Mouse (Mus musculus) stomach, embryonic 14.5 days (tissue): ENCODE data around the gene Usp27x. TPM values are rescaled to one million over a fixed set of nuclear protein-coding genes. Genes with fewer than 3 reads are reported as not detected.
A peak's percentile ranks its signal among the peaks of the same experiment; 100 is the strongest.

ENCODE experiments used
- ATAC-seq: fragments of 200-750 bp; cut with Nextera tagmentation; 2 replicates; pipeline ENCODE4 v1.8.0; 2017; ENCODE audit warnings: low read depth, moderate TSS enrichment; ENCODE audit not compliant: insufficient number of reproducible peaks, insufficient read depth, low FRiP score
- H3K27ac ChIP-seq: fragments of 300-500 bp; sonication (generic); 2 replicates; pipeline ENCODE4 v1.5.1; 2014; ENCODE audit warnings: mild to moderate bottlenecking, low read length, moderate library complexity, mixed read lengths
- H3K27me3 ChIP-seq: fragments of 300-500 bp; sonication (generic); 2 replicates; pipeline ENCODE4 v1.6.1; 2014; ENCODE audit warnings: low read length, control low read depth, mixed read lengths; ENCODE audit not compliant: control insufficient read depth, insufficient read depth
- H3K36me3 ChIP-seq: fragments of 300-500 bp; sonication (generic); 2 replicates; pipeline ENCODE4 v1.6.1; 2014; ENCODE audit warnings: mild to moderate bottlenecking, control low read depth, low read length, moderate library complexity, mixed read lengths; ENCODE audit not compliant: control insufficient read depth, insufficient read depth
- H3K4me1 ChIP-seq: fragments of 300-500 bp; sonication (generic); 2 replicates; pipeline ENCODE4 v1.6.1; 2014; ENCODE audit warnings: low read length, control low read depth, mixed read lengths; ENCODE audit not compliant: control insufficient read depth, insufficient read depth
- H3K4me2 ChIP-seq: fragments of 300-500 bp; sonication (generic); replicated peaks from 2 replicates; pipeline ENCODE4 v1.6.1; 2014; ENCODE audit warnings: low read depth, low read length, control low read depth
- H3K4me3 ChIP-seq: fragments of 300-500 bp; sonication (generic); 2 replicates; pipeline ENCODE4 v1.5.1; 2014; ENCODE audit warnings: low read depth, low read length, control low read depth
- H3K9ac ChIP-seq: fragments of 300-500 bp; sonication (generic); replicated peaks from 2 replicates; pipeline ENCODE4 v1.6.1; 2014; ENCODE audit warnings: low read depth, mild to moderate bottlenecking, control low read depth, low read length, moderate library complexity, mixed read lengths
- H3K9me3 ChIP-seq: fragments of 300-500 bp; sonication (generic); 2 replicates; pipeline ENCODE4 v1.6.1; 2016; ENCODE audit warnings: low read depth, low read length, control low read depth; ENCODE audit not compliant: control insufficient read depth
- WGBS: fragments of 180-500 bp; shearing (Covaris S2); extraction: QIAGEN DNeasy Blood & Tissue Kit; methylation state at CpG from one replicate; pipeline ENCODE4 v1.1.7; 2014; 5-methylcytosine and 5-hydroxymethylcytosine counted together
- polyA plus RNA-seq: library from polyadenylated mRNA; unstranded; fragments of >200 nt; fragmentation: Nextera tagmentation; extraction: Ambion mirVana; gene quantifications from 2 replicates; pipeline ENCODE4 v1.2.1, GENCODE M21; 2014

Usp27x gene
- polyA plus RNA-seq, 1 experiment from 2014 or later = 0.65 TPM

DNA sequence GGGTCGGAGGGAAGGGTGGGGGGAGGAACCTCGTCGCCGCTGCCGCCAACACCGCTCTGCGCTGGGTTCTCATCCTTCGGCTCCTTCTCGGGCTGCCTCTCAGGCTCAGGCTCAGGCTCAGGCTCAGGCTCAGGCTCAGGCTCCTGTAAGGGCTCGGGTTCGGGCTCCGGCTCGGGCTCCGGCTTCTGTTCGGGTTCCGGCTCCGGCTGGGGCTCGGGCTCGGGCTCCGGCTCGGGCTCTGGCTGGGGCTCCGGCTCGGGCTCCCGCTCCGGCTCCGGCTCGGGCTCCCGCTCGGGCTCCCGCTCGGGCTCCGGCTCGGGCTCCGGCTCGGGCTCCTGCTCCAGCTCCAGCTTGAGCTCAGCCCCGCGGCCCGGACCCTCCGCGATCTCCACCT lies 311 bp downstream of the Usp27x start:
- H3K9me3 ChIP-seq = no peaks in the 10 kb centered on the region
- peak overlapping the region; percentile 50 for H3K9ac ChIP-seq
- no peaks in the 10 kb centered on the region for H3K36me3 ChIP-seq
- H3K4me1 ChIP-seq = no peaks in the 10 kb centered on the region
- H3K4me2 ChIP-seq = peak overlapping the region; percentile 68
- H3K4me3 ChIP-seq = peak overlapping the region; percentile 52
- no peaks in the 10 kb centered on the region for H3K27me3 ChIP-seq
- WGBS = 31% methylated on average over 34 of the region's 40 CpGs
- ATAC-seq = 0 out of 2 replicates have a peak, but pooled peaks have one; percentile 5
- H3K27ac ChIP-seq = peak overlapping the region; percentile 89

DNA sequence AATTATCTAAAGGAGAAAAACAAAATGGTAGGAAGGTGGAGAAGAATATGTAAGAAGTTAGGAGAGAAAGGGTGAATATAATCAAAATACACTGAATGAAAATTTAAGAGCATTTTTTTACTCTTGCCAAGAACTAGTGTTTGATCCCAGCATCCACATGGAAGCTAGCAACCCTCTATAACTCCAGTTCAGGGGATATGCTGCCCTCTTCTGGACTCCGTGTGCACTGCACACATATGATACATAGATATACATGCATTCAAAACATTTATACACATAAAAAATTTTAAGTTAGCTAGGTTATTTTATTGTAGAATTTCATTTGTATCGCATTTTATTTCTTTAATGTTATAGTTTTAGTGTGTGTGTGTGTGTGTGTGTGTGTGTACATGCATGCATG lies 50.2 kb downstream of the Usp27x start:
- Histone ChIP-seq H3K4me2 (no peak overlapping the region), H3K36me3 (no peaks in the 10 kb centered on the region), H3K27ac (no peak overlapping the region), H3K9ac (no peak overlapping the region), H3K4me3 (no peak overlapping the region), H3K9me3 (no peaks in the 10 kb centered on the region), H3K4me1 (no peaks in the 10 kb centered on the region), H3K27me3 (no peaks in the 10 kb centered on the region)
- 39% methylated on average over 2 of the region's 2 CpGs for WGBS
- no peak for ATAC-seq

DNA sequence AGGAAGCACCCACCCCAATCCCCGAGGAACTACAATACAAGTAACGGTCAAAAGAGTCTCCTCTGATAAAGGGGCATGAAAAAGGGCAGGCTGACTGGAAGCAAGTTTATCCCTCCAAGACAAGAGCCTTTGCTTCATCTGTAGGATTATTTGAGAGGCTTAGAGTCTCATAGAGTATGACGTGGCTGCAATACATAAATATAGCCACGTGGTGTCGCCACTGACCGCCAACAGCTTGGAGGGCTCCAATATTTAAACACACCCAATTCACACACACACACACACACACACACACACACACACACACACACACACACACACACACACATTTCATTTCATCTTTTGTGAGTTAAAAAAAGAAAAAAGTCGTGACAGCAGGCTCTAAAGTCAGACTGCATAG lies 53.3 kb downstream of the Usp27x start:
- Histone ChIP-seq H3K9ac (no peak overlapping the region), H3K9me3 (no peaks in the 10 kb centered on the region), H3K27me3 (no peaks in the 10 kb centered on the region), H3K4me3 (no peak overlapping the region), H3K4me1 (no peaks in the 10 kb centered on the region), H3K36me3 (no peaks in the 10 kb centered on the region), H3K4me2 (no peak overlapping the region), H3K27ac (no peak overlapping the region)
- 14% methylated on average over 7 of the region's 7 CpGs for WGBS
- ATAC-seq = 0 out of 2 replicates have a peak, but pooled peaks have one; percentile 19

Other genes with a start within 250 kb of the Usp27x start
- 17.8 and 18.1 TPM in 2 replicates for gene Clcn5, start 56.5 kb downstream of the Usp27x start, polyA plus RNA-seq
- gene Foxp3, start 197.8 kb upstream of the Usp27x start, polyA plus RNA-seq = 0.07 TPM in 1 of 2 replicates, not detected in the other
- 1.9 TPM in 2 replicates for gene Ppp1r3f, start 198.5 kb upstream of the Usp27x start, polyA plus RNA-seq
- 26.2 and 29.4 TPM in 2 replicates for gene Ccdc22, start 229.7 kb upstream of the Usp27x start, polyA plus RNA-seq
- gene Cacna1f, start 231.3 kb upstream of the Usp27x start, polyA plus RNA-seq = 0.13 TPM in 1 of 2 replicates, not detected in the other